Mouse (Mus musculus) C2C12 (cell line): ENCODE results near the gene Osbpl3. TPM values are rescaled to one million over a fixed set of nuclear protein-coding genes. Genes with fewer than 3 reads are reported as not detected.

Source experiments
- H3K27me3 ChIP-seq: one replicate; pipeline ENCODE4 v1.6.1; 2011; ENCODE audit not compliant: control insufficient read depth, insufficient read depth, insufficient read length
- H3K36me3 ChIP-seq: one replicate; pipeline ENCODE4 v1.6.1; 2011; ENCODE audit not compliant: control insufficient read depth, insufficient read depth
- H3K4me3 ChIP-seq: one replicate; pipeline ENCODE4 v1.5.1; 2011; ENCODE audit warnings: mild to moderate bottlenecking, control low read depth; ENCODE audit not compliant: poor library complexity, insufficient read depth, severe bottlenecking
- H3K79me2 ChIP-seq: one replicate; pipeline ENCODE4 v1.6.1; 2011; ENCODE audit not compliant: control insufficient read depth, insufficient read depth
- H3K79me3 ChIP-seq: one replicate; pipeline ENCODE4 v1.6.1; 2011; ENCODE audit warnings: low read depth, control low read depth
- H3ac ChIP-seq: one replicate; pipeline ENCODE3; 2011; ENCODE audit warnings: low read depth; ENCODE audit not compliant: control insufficient read depth, insufficient read length
- CEBPB ChIP-seq: IDR thresholded peaks from one replicate; pipeline ENCODE4 v1.6.1; 2011; ENCODE audit warnings: low read depth, mild to moderate bottlenecking, control low read depth, moderate library complexity
- CTCF ChIP-seq: IDR thresholded peaks from one replicate; pipeline ENCODE4 v1.5.1; 2011; ENCODE audit not compliant: control insufficient read depth, insufficient read depth, insufficient read length
- FOSL1 ChIP-seq: IDR thresholded peaks from one replicate; pipeline ENCODE4 v1.8.0; 2011; ENCODE audit warnings: mild to moderate bottlenecking, low read length; ENCODE audit not compliant: poor library complexity, insufficient read depth, severe bottlenecking
- MAX ChIP-seq: IDR thresholded peaks from one replicate; pipeline ENCODE4 v1.6.1; 2011; ENCODE audit warnings: mild to moderate bottlenecking, control low read depth
- MYOD1 ChIP-seq: IDR thresholded peaks from one replicate; pipeline ENCODE4 v1.6.1; 2011; ENCODE audit warnings: low read depth; ENCODE audit not compliant: control insufficient read depth, insufficient read length
- MYOG ChIP-seq: IDR thresholded peaks from one replicate; pipeline ENCODE4 v1.6.1; 2011; ENCODE audit not compliant: control insufficient read depth, insufficient read length; ENCODE audit errors: extremely low read depth
- USF1 ChIP-seq: IDR thresholded peaks from one replicate; pipeline ENCODE4 v1.6.1; 2011; ENCODE audit warnings: low read depth, mild to moderate bottlenecking, control low read depth, moderate library complexity
- polyA plus RNA-seq: library from polyadenylated mRNA; unstranded; fragments of >200 nt; fragmentation: generic; extraction: Trizol; gene quantifications from one replicate; pipeline ENCODE4 v1.2.1, GENCODE M21; 2012; ENCODE audit warnings: missing spikeins

The Osbpl3 gene
- polyA plus RNA-seq, 1 experiment, result 17.6 TPM

GRCm38 (mm10) chr6:50457551-50458348, 1.7 kb upstream of the Osbpl3 start:
- H3K4me3 ChIP-seq, result no peak overlapping the region
- peaks cover 12% of the 10 kb centered on the region for H3K79me3 ChIP-seq
- H3K27me3 ChIP-seq, result no peaks in the 10 kb centered on the region
- H3K36me3 ChIP-seq, result no peaks in the 10 kb centered on the region
- H3ac ChIP-seq, result no peak overlapping the region
- H3K79me2 ChIP-seq, result peaks cover 30% of the 10 kb centered on the region
- TF ChIP-seq USF1 (no peak), MAX (no peak), FOSL1 (no peak), CTCF (no peak), MYOG (no peak), CEBPB (no peak), MYOD1 (no peak)

GRCm38 (mm10) chr6:50456706-50457105, 705 bp upstream of the Osbpl3 start:
- TF ChIP-seq FOSL1 (no peak), MYOD1 (peak; percentile 95)
- H3ac ChIP-seq, result peak overlapping the region; percentile 18
- H3K4me3 ChIP-seq, result no peak overlapping the region
- H3K79me2 ChIP-seq, result peaks cover 40% of the 10 kb centered on the region
- H3K36me3 ChIP-seq, result no peaks in the 10 kb centered on the region
- H3K27me3 ChIP-seq, result no peaks in the 10 kb centered on the region
- peaks cover 21% of the 10 kb centered on the region for H3K79me3 ChIP-seq

- Histone ChIP-seq H3K79me3 (peaks cover 29% of the 10 kb centered on the region), H3K27me3 (no peaks in the 10 kb centered on the region), H3K4me3 (peak overlapping the region; percentile 54), H3K79me2 (peaks cover 55% of the 10 kb centered on the region), H3K36me3 (peaks cover 3% of the 10 kb centered on the region), H3ac (peak overlapping the region; percentile 69)
- TF ChIP-seq USF1 (no peak), CEBPB (no peak), FOSL1 (no peak), MYOG (no peak), MAX (no peak), CTCF (no peak), MYOD1 (no peak)
Measured at GRCm38 (mm10) chr6:50455102-50455828, 736 bp downstream of the Osbpl3 start.

DNA sequence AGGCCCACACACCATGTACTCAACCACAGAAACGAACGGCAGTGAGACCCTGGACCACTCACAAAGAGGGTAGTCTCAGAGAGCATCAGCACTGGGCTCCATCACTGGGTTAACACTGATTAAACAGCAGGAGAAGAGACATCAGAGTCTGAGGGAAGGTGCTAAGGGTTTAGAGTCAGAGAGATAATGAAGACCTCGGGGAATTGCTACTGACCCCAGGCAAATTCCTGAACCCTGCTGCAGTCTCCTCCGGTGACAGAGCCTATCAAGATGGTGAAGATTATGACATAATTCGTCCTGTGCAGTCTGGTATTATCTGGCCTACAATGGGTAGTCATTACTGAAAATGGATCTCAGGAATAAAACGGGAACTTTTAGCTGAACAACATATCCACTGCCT, 2.4 kb downstream of the Osbpl3 start:
- Histone ChIP-seq H3K79me2 (peaks cover 71% of the 10 kb centered on the region), H3K4me3 (no peak overlapping the region), H3ac (no peak overlapping the region), H3K27me3 (no peaks in the 10 kb centered on the region), H3K36me3 (peaks cover 3% of the 10 kb centered on the region), H3K79me3 (peaks cover 40% of the 10 kb centered on the region)
- TF ChIP-seq CTCF (no peak), MYOD1 (no peak), FOSL1 (no peak), USF1 (no peak), MAX (no peak), MYOG (no peak), CEBPB (no peak)

GRCm38 (mm10) chr6:50452220-50452619, 3.8 kb downstream of the Osbpl3 start:
- H3ac ChIP-seq, result no peak overlapping the region
- peaks cover 84% of the 10 kb centered on the region for H3K79me2 ChIP-seq
- peaks cover 3% of the 10 kb centered on the region for H3K36me3 ChIP-seq
- peaks cover 48% of the 10 kb centered on the region for H3K79me3 ChIP-seq
- TF ChIP-seq MYOG (no peak), CEBPB (no peak), CTCF (no peak), FOSL1 (no peak), MAX (no peak), MYOD1 (no peak), USF1 (no peak)
- H3K27me3 ChIP-seq, result no peaks in the 10 kb centered on the region
- no peak overlapping the region for H3K4me3 ChIP-seq
